Mouse (Mus musculus) layer of hippocampus, postnatal 36 days (tissue): ENCODE results near the gene Msh4. TPM values are rescaled to one million over a fixed set of nuclear protein-coding genes. Genes with fewer than 3 reads are reported as not detected.
"Not testable (repeated sequence)": the region's sequence is repeated elsewhere in the genome, so short reads cannot be mapped to it uniquely, and the experiment has no call there.

Experiments used
- DNase-seq, 2 experiments: peaks; one replicate each; pipeline ENCODE4 v3.0.0; 2022
- total RNA-seq, 2 experiments: library from RNA; stranded (reverse); gene quantifications; 2 replicates each; pipeline ENCODE4 v1.2.3; 2021

The Msh4 gene
- total RNA-seq, 2 experiments from 2014 or later, result 0.17 to 0.30 TPM

GRCm38 (mm10) chr3:153911197-153911881 lies 5.4 kb upstream of the Msh4 start:
- no peak for DNase-seq

- DNase-seq, result no peak
These were observed 4.6 kb upstream of the Msh4 start for GRCm38 (mm10) chr3:153910489-153910888.

GRCm38 (mm10) chr3:153908919-153909318 lies 3.0 kb upstream of the Msh4 start:
- no peak for DNase-seq

GRCm38 (mm10) chr3:153905251-153906135 lies 445 bp downstream of the Msh4 start:
- no peak for DNase-seq

- no peak for DNase-seq
These were observed 1.4 kb downstream of the Msh4 start for GRCm38 (mm10) chr3:153904586-153904985.

- DNase-seq, result no peak
These were observed 3.3 kb downstream of the Msh4 start for GRCm38 (mm10) chr3:153902595-153902994.

- no peak for DNase-seq
These were observed 4.0 kb downstream of the Msh4 start for GRCm38 (mm10) chr3:153901904-153902303.

GRCm38 (mm10) chr3:153897216-153897615 lies 8.7 kb downstream of the Msh4 start:
- DNase-seq, result no peak

GRCm38 (mm10) chr3:153895454-153895853 lies 10.5 kb downstream of the Msh4 start:
- DNase-seq, result no peak

GRCm38 (mm10) chr3:153889188-153889781 lies 16.7 kb downstream of the Msh4 start:
- no peak for DNase-seq

- DNase-seq, result no peak
These were observed 17.8 kb downstream of the Msh4 start for GRCm38 (mm10) chr3:153888141-153888540.

GRCm38 (mm10) chr3:153886296-153886695 lies 19.6 kb downstream of the Msh4 start:
- no peak for DNase-seq

GRCm38 (mm10) chr3:153871396-153871795 lies 34.5 kb downstream of the Msh4 start:
- DNase-seq, result no peak

- DNase-seq, result no peak
These were observed 38.5 kb downstream of the Msh4 start for GRCm38 (mm10) chr3:153867149-153868136.

- DNase-seq, result no peak
These were observed 41.1 kb downstream of the Msh4 start for GRCm38 (mm10) chr3:153864636-153865429.

GRCm38 (mm10) chr3:153863816-153864215 lies 42.1 kb downstream of the Msh4 start:
- no peak for DNase-seq

- not testable (repeated sequence) for DNase-seq
These were observed 45.5 kb downstream of the Msh4 start for GRCm38 (mm10) chr3:153860392-153860791.

- no peak for DNase-seq
These were observed 47.5 kb downstream of the Msh4 start for GRCm38 (mm10) chr3:153858350-153859001.

GRCm38 (mm10) chr3:153852266-153852665 lies 53.7 kb downstream of the Msh4 start:
- DNase-seq, result no peak

GRCm38 (mm10) chr3:153850759-153851158 lies 55.2 kb downstream of the Msh4 start:
- no peak for DNase-seq
